Mouse (Mus musculus): Measurements from ENCODE around the gene Cacng7.
"Not testable (repeated sequence)": the region's sequence is repeated elsewhere in the genome, so short reads cannot be mapped to it uniquely, and the experiment has no call there.

Cacng7 gene

GRCm38 (mm10) chr7:3390413-3391080, 57.8 kb downstream of the Cacng7 start, which contains the start of gene Cacng8:
Gene Cacng8, plus strand, starts transcription at chr7:3390683.
- DNase-seq, result no peak

- no peak for DNase-seq
Measured at GRCm38 (mm10) chr7:3391081-3391451, 58.3 kb downstream of the Cacng7 start.

GRCm38 (mm10) chr7:3391809-3392208, 59.1 kb downstream of the Cacng7 start:
- DNase-seq, result no peak

- no peak for DNase-seq
Measured at GRCm38 (mm10) chr7:3397355-3397754, 64.6 kb downstream of the Cacng7 start.

GRCm38 (mm10) chr7:3397797-3398196, 65.0 kb downstream of the Cacng7 start:
- no peak for DNase-seq

GRCm38 (mm10) chr7:3398363-3398762, 65.6 kb downstream of the Cacng7 start:
- DNase-seq, result not testable (repeated sequence)

GRCm38 (mm10) chr7:3399937-3400336, 67.2 kb downstream of the Cacng7 start:
- no peak for DNase-seq

- peak; percentile 43 to 45 for DNase-seq
Measured at GRCm38 (mm10) chr7:3409729-3410520, 77.2 kb downstream of the Cacng7 start.

- DNase-seq, result peak; percentile 24 to 37
Measured at GRCm38 (mm10) chr7:3411160-3411941, 78.6 kb downstream of the Cacng7 start.

- peak; percentile 23 to 25 for DNase-seq
Measured at GRCm38 (mm10) chr7:3412036-3412435, 79.3 kb downstream of the Cacng7 start.

- DNase-seq, result no peak
Measured at GRCm38 (mm10) chr7:3414888-3415287, 82.1 kb downstream of the Cacng7 start.

GRCm38 (mm10) chr7:3415378-3415777, 82.6 kb downstream of the Cacng7 start:
- DNase-seq, result peak; percentile 12 to 32
